Mouse (Mus musculus) gastrocnemius, postnatal 25 days (tissue): Measurements from ENCODE around the gene Dcun1d4. TPM values are rescaled to one million over a fixed set of nuclear protein-coding genes. Genes with fewer than 3 reads are reported as not detected.
"Not testable (repeated sequence)": the region's sequence is repeated elsewhere in the genome, so short reads cannot be mapped to it uniquely, and the experiment has no call there.

Experiments used
- DNase-seq: peaks from one replicate; pipeline ENCODE4 v3.0.0; 2022
- long read RNA-seq, 2 experiments: library from polyadenylated mRNA; stranded (forward); transcript quantifications; one replicate each; pipeline ENCODE4 v2.0.0; 2021
- total RNA-seq, 2 experiments: library from RNA; stranded (reverse); gene quantifications; 1 replicate in 1 of 2; 2 replicates in 1 of 2; pipeline ENCODE4 v1.2.3; 2021

Dcun1d4 gene
- total RNA-seq = 1 to 10 TPM; 8.1 to 9.0 TPM
- long read RNA-seq, experiment 1, full-length matches to known transcripts = 1 of 3 reads
- long read RNA-seq, experiment 1, partial matches to known transcripts = 1 of 3 reads
- long read RNA-seq, experiment 1, other reads (novel, unspliced or antisense) = 1 of 3 reads
- long read RNA-seq, experiment 2, full-length matches to known transcripts = 5 of 6 reads
- long read RNA-seq, experiment 2, partial matches to known transcripts = 0 of 6 reads
- long read RNA-seq, experiment 2, other reads (novel, unspliced or antisense) = 1 of 6 reads

GRCm38 (mm10) chr5:73480700-73481099 is at the start of gene Dcun1d4:
TSS of gene Dcun1d4 (plus strand) at chr5:73481000.
- no peak for DNase-seq

GRCm38 (mm10) chr5:73431581-73431980 is 49.2 kb upstream of the Dcun1d4 start:
- DNase-seq = peak; percentile 13

- DNase-seq = no peak
Observed at GRCm38 (mm10) chr5:73432805-73433204, 48.0 kb upstream of the Dcun1d4 start.

- DNase-seq = no peak
Observed at GRCm38 (mm10) chr5:73434764-73435163, 46.0 kb upstream of the Dcun1d4 start.

GRCm38 (mm10) chr5:73442176-73442575 is 38.6 kb upstream of the Dcun1d4 start:
- DNase-seq = no peak

- no peak for DNase-seq
Observed at GRCm38 (mm10) chr5:73450276-73450675, 30.5 kb upstream of the Dcun1d4 start.

- no peak for DNase-seq
Observed at GRCm38 (mm10) chr5:73454502-73455306, 26.1 kb upstream of the Dcun1d4 start.

- no peak for DNase-seq
Observed at GRCm38 (mm10) chr5:73455307-73455687, 25.5 kb upstream of the Dcun1d4 start.

- DNase-seq = no peak
Observed at GRCm38 (mm10) chr5:73468462-73469433, 12.1 kb upstream of the Dcun1d4 start.

GRCm38 (mm10) chr5:73474412-73475405 is 6.1 kb upstream of the Dcun1d4 start:
- DNase-seq = no peak

GRCm38 (mm10) chr5:73481401-73481800 is 601 bp downstream of the Dcun1d4 start:
- DNase-seq = no peak

GRCm38 (mm10) chr5:73482381-73482780 is 1.6 kb downstream of the Dcun1d4 start:
- DNase-seq = not testable (repeated sequence)

GRCm38 (mm10) chr5:73484016-73484615 is 3.3 kb downstream of the Dcun1d4 start:
- DNase-seq = no peak

GRCm38 (mm10) chr5:73486451-73486850 is 5.7 kb downstream of the Dcun1d4 start:
- no peak for DNase-seq

- no peak for DNase-seq
Observed at GRCm38 (mm10) chr5:73489915-73490314, 9.1 kb downstream of the Dcun1d4 start.

GRCm38 (mm10) chr5:73490596-73491073 is 9.8 kb downstream of the Dcun1d4 start:
- peak; percentile 100 for DNase-seq

GRCm38 (mm10) chr5:73491074-73491836 is 10.5 kb downstream of the Dcun1d4 start:
- DNase-seq = no peak

GRCm38 (mm10) chr5:73491837-73492720 is 11.3 kb downstream of the Dcun1d4 start:
- DNase-seq = peak; percentile 80

- no peak for DNase-seq
Observed at GRCm38 (mm10) chr5:73497401-73497800, 16.6 kb downstream of the Dcun1d4 start.
